Mouse (Mus musculus) adrenal gland, postnatal 36 days (tissue): Measurements from ENCODE around the gene Cdh20. TPM values are rescaled to one million over a fixed set of nuclear protein-coding genes. Genes with fewer than 3 reads are reported as not detected.

ENCODE experiments used
- DNase-seq, 2 experiments: peaks; one replicate each; pipeline ENCODE4 v3.0.0; 2021; ENCODE audit warnings: mixed read lengths in 1 of 2
- long read RNA-seq, 2 experiments: library from polyadenylated mRNA; stranded (forward); transcript quantifications; one replicate each; pipeline ENCODE4 v2.0.0; 2021; ENCODE audit warnings: borderline sequencing depth in 2 of 2
- total RNA-seq, 2 experiments: library from RNA; stranded (reverse); gene quantifications; 2 replicates each; pipeline ENCODE4 v1.2.3; 2021

The Cdh20 gene
- total RNA-seq = under 1 TPM; 0.20 to 0.23 TPM
- long read RNA-seq, experiment 1 = 0 reads
- long read RNA-seq, experiment 2 = 0 reads

GRCm38 (mm10) chr1:104768371-104769249, at the start of gene Cdh20:
Cdh20 (plus strand) TSS chr1:104768529.
- no peak for DNase-seq

GRCm38 (mm10) chr1:104746816-104747215, 21.5 kb upstream of the Cdh20 start:
- DNase-seq = no peak

- DNase-seq = no peak
Measured at GRCm38 (mm10) chr1:104747438-104747837, 20.9 kb upstream of the Cdh20 start.

GRCm38 (mm10) chr1:104754483-104754882, 13.8 kb upstream of the Cdh20 start:
- DNase-seq = no peak

- DNase-seq = no peak
Measured at GRCm38 (mm10) chr1:104755896-104756295, 12.4 kb upstream of the Cdh20 start.

- no peak for DNase-seq
Measured at GRCm38 (mm10) chr1:104769250-104769607, 900 bp downstream of the Cdh20 start.

GRCm38 (mm10) chr1:104771937-104772336, 3.6 kb downstream of the Cdh20 start:
- no peak for DNase-seq

GRCm38 (mm10) chr1:104773207-104773606, 4.9 kb downstream of the Cdh20 start:
- no peak for DNase-seq

GRCm38 (mm10) chr1:104793488-104793887, 25.2 kb downstream of the Cdh20 start:
- no peak for DNase-seq

GRCm38 (mm10) chr1:104796146-104796545, 27.8 kb downstream of the Cdh20 start:
- no peak for DNase-seq

- no peak for DNase-seq
Measured at GRCm38 (mm10) chr1:104797139-104797538, 28.8 kb downstream of the Cdh20 start.

- no peak for DNase-seq
Measured at GRCm38 (mm10) chr1:104804746-104805145, 36.4 kb downstream of the Cdh20 start.

GRCm38 (mm10) chr1:104807214-104807613, 38.9 kb downstream of the Cdh20 start:
- no peak for DNase-seq

GRCm38 (mm10) chr1:104817510-104817909, 49.2 kb downstream of the Cdh20 start:
- DNase-seq = no peak

GRCm38 (mm10) chr1:104828106-104828505, 59.8 kb downstream of the Cdh20 start:
- DNase-seq = no peak

GRCm38 (mm10) chr1:104838206-104838915, 70.0 kb downstream of the Cdh20 start:
- DNase-seq = no peak

GRCm38 (mm10) chr1:104839051-104839450, 70.7 kb downstream of the Cdh20 start:
- DNase-seq = no peak

- DNase-seq = no peak
Measured at GRCm38 (mm10) chr1:104848256-104848919, 80.1 kb downstream of the Cdh20 start.

- DNase-seq = no peak
Measured at GRCm38 (mm10) chr1:104848920-104849272, 80.6 kb downstream of the Cdh20 start.

- no peak for DNase-seq
Measured at GRCm38 (mm10) chr1:104877384-104877783, 109.1 kb downstream of the Cdh20 start.

GRCm38 (mm10) chr1:104901815-104902214, 133.5 kb downstream of the Cdh20 start:
- DNase-seq = no peak

GRCm38 (mm10) chr1:104903409-104903808, 135.1 kb downstream of the Cdh20 start:
- DNase-seq = no peak

- DNase-seq = no peak
Measured at GRCm38 (mm10) chr1:104912407-104912806, 144.1 kb downstream of the Cdh20 start.
